Mouse (Mus musculus) limb, embryonic 12.5 days (tissue): ENCODE data around the gene Wnk4. TPM values are rescaled to one million over a fixed set of nuclear protein-coding genes. Genes with fewer than 3 reads are reported as not detected.
A peak's percentile ranks its signal among the peaks of the same experiment; 100 is the strongest.

Source experiments
- ATAC-seq: fragments of 200-750 bp; cut with Nextera tagmentation; 2 replicates; pipeline ENCODE4 v1.8.0; 2017; ENCODE audit warnings: low read depth, moderate TSS enrichment; ENCODE audit not compliant: insufficient number of reproducible peaks, insufficient read depth, low FRiP score, low TSS enrichment
- H3K27ac ChIP-seq: fragments of 300-500 bp; sonication (generic); 2 replicates; pipeline ENCODE4 v1.5.1; 2016; ENCODE audit warnings: mild to moderate bottlenecking, moderate library complexity
- H3K27me3 ChIP-seq: fragments of 300-500 bp; sonication (generic); 2 replicates; pipeline ENCODE4 v1.6.1; 2016; ENCODE audit warnings: mild to moderate bottlenecking, moderate library complexity
- H3K36me3 ChIP-seq: fragments of 300-500 bp; sonication (generic); 2 replicates; pipeline ENCODE4 v1.6.1; 2016; ENCODE audit warnings: mild to moderate bottlenecking, moderate library complexity
- H3K4me1 ChIP-seq: fragments of 300-500 bp; sonication (generic); replicated peaks from 2 replicates; pipeline ENCODE4 v1.6.1; 2016
- H3K4me2 ChIP-seq: fragments of 300-500 bp; sonication (generic); 2 replicates; pipeline ENCODE4 v1.6.1; 2016; ENCODE audit warnings: mild to moderate bottlenecking, moderate library complexity
- H3K4me3 ChIP-seq: fragments of 300-500 bp; sonication (generic); replicated peaks from 2 replicates; pipeline ENCODE4 v1.5.1; 2016; ENCODE audit warnings: mild to moderate bottlenecking
- H3K9ac ChIP-seq: fragments of 300-500 bp; sonication (generic); replicated peaks from 2 replicates; pipeline ENCODE4 v1.6.1; 2016; ENCODE audit warnings: mild to moderate bottlenecking, moderate library complexity
- H3K9me3 ChIP-seq: fragments of 300-500 bp; sonication (generic); 2 replicates; pipeline ENCODE4 v1.6.1; 2016; ENCODE audit warnings: mild to moderate bottlenecking, moderate library complexity
- WGBS: fragments of 180-500 bp; shearing (Covaris S2); methylation state at CpG from one replicate; pipeline ENCODE4 v1.1.7; 2016; 5-methylcytosine and 5-hydroxymethylcytosine counted together
- polyA plus RNA-seq: library from polyadenylated mRNA; unstranded; fragments of >200 nt; fragmentation: Nextera tagmentation; extraction: Ambion mirVana; gene quantifications from 2 replicates; pipeline ENCODE4 v1.2.1, GENCODE M21; 2016

The Wnk4 gene
- polyA plus RNA-seq, 1 experiment from 2014 or later: 9.4 TPM

DNA sequence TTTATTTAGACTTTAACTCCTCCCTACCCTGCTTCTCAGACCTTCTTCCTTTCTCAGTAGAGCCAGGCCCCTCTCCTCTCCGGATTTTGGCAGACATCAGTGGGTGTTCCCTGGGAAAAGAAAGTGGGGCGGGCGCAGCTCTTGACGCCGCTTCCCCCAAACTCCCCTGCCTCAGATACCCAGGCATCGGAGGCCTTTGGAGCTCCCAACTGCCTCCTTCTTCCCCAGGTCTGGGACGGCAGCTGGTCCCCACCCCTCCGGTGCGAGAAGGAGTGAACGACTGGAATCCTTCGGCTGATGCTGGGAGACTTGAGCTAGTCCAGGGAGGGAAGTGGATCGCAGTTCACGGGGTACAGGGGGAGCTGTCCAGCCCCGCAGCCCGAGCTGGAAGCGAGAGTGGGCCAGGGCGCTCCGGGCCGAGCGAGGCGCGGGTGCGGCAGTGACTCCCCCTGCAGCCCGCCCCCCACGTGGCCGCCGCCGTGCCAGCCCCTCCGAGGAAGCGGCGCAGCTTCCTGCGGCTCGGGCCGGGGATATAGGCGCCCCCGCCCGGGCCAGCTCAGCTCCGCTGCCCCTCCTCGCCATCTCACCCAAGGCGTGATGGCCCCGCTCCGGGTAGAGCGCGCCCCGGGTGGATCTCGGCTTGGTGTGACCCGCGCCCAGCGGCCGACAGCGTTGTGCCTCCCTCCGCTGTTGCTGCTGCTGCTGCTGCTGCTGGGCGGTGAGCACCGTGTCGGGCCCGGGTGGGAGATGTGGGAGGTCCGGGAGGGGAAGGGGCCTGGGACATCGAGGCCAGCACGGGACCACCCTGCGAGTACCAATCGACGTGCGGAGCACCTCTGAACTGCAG lies 14.3 kb upstream of the Wnk4 start, which contains the start of gene Ramp2:
Gene Ramp2, plus strand, starts transcription at position 174 of the 847 bp plus-strand sequence.
- peak within 1 kb of the TSS; percentile 63 for H3K4me3 ChIP-seq
- peaks cover 22% of the 10 kb centered on the region for H3K27me3 ChIP-seq
- no peaks in the 10 kb centered on the region for H3K36me3 ChIP-seq
- peak; percentile 58 for ATAC-seq
- peak within 1 kb of the TSS; percentile 74 for H3K27ac ChIP-seq
- WGBS: under 1% methylated on average over 61 of the region's 63 CpGs
- no peaks in the 10 kb centered on the region for H3K9me3 ChIP-seq
- H3K4me1 ChIP-seq: peaks cover 34% of the 10 kb centered on the region
- peak within 1 kb of the TSS; percentile 75 for H3K9ac ChIP-seq
- H3K4me2 ChIP-seq: peak within 1 kb of the TSS; percentile 98

DNA sequence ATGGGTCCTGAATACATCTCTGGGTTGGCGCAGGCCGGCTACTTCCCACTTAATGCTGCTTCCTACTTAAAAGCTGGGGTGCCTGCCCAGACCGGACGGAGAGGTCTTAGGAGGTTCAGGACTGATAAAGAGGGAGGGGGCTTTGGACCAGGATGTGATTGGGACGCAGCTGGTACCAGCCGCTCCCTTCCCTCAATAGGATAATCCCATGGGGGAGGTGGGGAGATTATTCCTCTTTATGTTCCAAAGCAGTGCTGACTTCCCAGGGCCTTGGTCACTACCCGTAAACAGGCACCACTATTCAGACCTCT lies 13.7 kb upstream of the Wnk4 start:
- no peaks in the 10 kb centered on the region for H3K9me3 ChIP-seq
- no peak for ATAC-seq
- H3K4me2 ChIP-seq: peak overlapping the region; percentile 98
- peak overlapping the region; percentile 74; the same call in 1 of the 2 replicates for H3K27ac ChIP-seq
- peak overlapping the region; percentile 63 for H3K4me3 ChIP-seq
- H3K27me3 ChIP-seq: peaks cover 22% of the 10 kb centered on the region
- peak overlapping the region; percentile 75; the same call in 1 of the 2 replicates for H3K9ac ChIP-seq
- H3K4me1 ChIP-seq: peaks cover 34% of the 10 kb centered on the region
- WGBS: 11% methylated on average over 7 of the region's 7 CpGs
- H3K36me3 ChIP-seq: no peaks in the 10 kb centered on the region

DNA sequence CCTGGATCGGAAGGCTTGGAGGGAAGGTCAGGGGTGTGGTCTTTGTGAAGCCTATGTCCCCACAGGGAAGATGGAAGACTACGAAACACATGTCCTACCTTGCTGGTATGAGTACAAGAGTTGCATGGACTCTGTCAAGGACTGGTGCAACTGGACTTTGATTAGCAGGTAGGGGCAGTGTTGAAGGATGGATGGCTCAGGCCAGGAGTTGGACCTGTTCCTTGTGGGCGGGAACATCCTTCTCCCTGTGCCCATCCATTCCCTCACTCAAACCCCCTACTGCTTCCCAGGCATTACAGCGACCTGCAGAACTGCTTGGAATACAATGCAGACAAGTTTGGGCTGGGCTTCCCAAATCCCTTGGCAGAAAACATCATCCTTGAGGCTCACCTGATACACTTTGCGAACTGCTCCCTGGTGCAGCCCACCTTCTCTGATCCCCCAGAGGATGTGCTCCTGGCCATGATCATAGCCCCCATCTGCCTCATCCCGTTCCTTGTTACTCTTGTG lies 12.8 kb upstream of the Wnk4 start:
- H3K4me1 ChIP-seq: peaks cover 34% of the 10 kb centered on the region
- H3K27me3 ChIP-seq: peaks cover 22% of the 10 kb centered on the region
- no peak overlapping the region for H3K9ac ChIP-seq
- ATAC-seq: no peak
- WGBS: 85% methylated on average over 6 of the region's 6 CpGs
- H3K36me3 ChIP-seq: no peaks in the 10 kb centered on the region
- no peaks in the 10 kb centered on the region for H3K9me3 ChIP-seq
- 0 out of 2 replicates have a peak overlapping the region, but pooled peaks have one; percentile 29 for H3K27ac ChIP-seq
- peak overlapping the region; percentile 63 for H3K4me3 ChIP-seq
- peak overlapping the region; percentile 98 for H3K4me2 ChIP-seq

DNA sequence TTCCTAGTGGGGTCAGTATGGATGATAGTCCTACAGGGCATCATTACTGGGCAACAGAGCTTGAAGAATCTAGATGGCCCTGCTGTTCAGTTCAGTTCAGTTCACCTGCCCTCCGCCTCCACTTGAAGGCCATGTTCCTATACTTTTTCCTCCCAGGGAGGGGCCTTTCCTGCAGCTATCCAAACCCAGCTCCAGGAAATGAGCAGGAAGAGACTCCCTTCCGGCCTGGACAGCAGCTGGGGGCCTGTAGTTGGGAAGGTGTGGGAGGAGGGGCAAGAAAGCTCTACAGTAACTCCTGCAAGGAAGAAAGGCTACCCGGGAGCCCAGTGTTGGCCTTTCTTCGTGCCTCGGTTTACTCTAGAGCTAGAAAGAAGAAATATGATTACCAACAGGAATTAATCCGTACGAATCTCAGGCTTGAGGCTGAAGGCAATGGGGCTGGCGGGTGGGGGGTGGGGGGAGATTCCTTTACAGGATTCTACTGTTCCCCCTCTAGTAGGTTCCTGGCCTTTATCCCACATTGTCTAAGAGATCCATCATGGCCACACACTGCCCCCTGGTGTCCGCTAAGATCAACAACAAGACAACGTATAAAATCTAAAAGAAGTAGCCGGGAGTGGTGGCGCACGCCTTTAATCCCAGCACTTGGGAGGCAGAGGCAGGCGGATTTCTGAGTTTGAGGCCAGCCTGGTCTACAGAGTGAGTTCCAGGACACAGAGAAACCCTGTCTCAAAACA lies 11.9 kb upstream of the Wnk4 start:
- Histone ChIP-seq H3K4me2 (peak overlapping the region; percentile 2; the same call in 1 of the 2 replicates), H3K36me3 (no peaks in the 10 kb centered on the region), H3K4me1 (peaks cover 39% of the 10 kb centered on the region), H3K27me3 (peaks cover 22% of the 10 kb centered on the region), H3K9me3 (no peaks in the 10 kb centered on the region), H3K4me3 (no peak overlapping the region), H3K9ac (no peak overlapping the region), H3K27ac (no peak overlapping the region)
- ATAC-seq: no peak
- 29% methylated on average over 14 of the region's 14 CpGs for WGBS

DNA sequence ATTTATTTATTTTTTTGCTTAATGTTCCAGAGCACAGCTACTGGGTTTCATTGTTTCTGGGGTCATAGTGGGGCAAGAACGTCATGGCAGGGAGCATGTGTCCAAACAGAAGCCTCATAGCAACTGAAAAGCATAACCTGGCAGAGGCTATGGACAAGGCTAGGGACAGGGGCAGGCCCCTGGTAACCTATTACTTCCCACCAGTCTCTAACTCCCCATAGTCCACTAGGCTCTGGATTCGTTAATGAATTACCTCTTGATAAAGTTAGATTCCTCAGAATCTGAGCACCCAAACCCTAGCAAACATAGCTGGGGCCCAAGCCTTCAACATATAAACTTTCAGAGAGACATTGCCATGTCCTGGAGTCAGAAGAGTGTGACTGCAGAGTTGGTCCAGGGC lies 9.3 kb upstream of the Wnk4 start:
- Histone ChIP-seq H3K4me3 (no peak overlapping the region), H3K9me3 (no peaks in the 10 kb centered on the region), H3K36me3 (peaks cover 3% of the 10 kb centered on the region), H3K4me1 (peaks cover 32% of the 10 kb centered on the region), H3K4me2 (no peak overlapping the region), H3K27ac (no peak overlapping the region), H3K27me3 (peaks cover 22% of the 10 kb centered on the region), H3K9ac (no peak overlapping the region)
- 72% methylated on average over 2 of the region's 2 CpGs for WGBS
- ATAC-seq: no peak

DNA sequence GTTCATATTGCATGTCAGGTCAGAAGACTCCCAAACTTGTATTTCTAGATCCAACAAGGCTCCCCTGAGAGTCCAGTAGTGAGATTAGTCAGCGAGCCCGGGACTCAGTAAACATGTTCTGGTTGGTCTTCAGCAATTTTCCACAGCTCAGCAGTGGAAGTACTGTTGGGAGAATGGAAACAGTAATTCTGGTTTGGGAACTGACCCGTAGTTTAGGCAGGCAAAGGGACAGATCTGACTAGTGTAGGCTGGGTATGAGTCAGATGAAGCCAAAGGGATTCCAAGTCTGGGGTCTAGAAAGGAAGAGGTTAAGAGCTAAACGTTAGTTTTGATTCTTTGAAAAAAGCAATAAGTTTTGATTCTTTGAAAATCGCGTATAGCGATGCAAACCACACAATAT lies 7.4 kb upstream of the Wnk4 start:
- 17% methylated on average over 7 of the region's 7 CpGs for WGBS
- Histone ChIP-seq H3K27ac (peak overlapping the region; percentile 88), H3K9me3 (no peaks in the 10 kb centered on the region), H3K27me3 (peaks cover 4% of the 10 kb centered on the region), H3K36me3 (peaks cover 17% of the 10 kb centered on the region), H3K4me1 (peaks cover 20% of the 10 kb centered on the region), H3K4me3 (peak overlapping the region; percentile 90), H3K4me2 (peak overlapping the region; percentile 95), H3K9ac (peak overlapping the region; percentile 90)
- no peak for ATAC-seq

DNA sequence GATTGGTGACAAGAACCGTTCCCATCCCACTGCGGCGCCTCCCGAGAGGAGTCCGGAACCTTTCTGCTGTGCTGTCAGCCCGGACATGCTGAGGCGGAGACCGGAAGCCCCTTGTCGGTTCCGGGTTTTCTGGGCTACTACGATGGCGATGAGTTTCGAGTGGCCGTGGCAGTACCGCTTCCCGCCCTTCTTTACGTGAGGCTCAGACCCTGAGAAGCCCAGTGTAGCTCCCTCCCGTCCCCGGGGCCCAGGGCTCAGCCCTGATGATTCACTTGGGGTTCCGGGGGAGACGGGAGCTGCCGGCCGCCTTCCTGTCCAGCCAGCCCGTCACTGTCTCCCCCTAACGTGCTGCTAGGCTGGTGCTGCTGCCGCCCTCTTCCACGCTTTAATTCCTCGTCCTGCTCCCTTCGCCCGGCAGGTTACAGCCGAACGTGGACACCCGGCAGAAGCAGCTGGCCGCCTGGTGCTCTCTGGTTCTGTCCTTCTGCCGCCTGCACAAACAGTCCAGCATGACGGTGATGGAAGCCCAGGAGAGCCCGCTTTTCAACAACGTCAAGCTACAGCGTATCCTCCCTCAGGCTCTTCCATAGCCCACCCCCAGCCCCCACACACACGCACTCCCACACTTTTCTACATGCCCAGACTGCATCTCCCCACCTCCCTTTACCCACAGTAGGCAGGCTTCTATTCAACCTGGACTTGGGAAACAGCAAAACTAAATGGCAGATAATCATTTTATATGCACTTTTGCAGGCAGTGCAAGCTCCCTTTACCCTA lies 6.6 kb upstream of the Wnk4 start, which contains the start of gene Vps25:
Gene Vps25, plus strand, starts transcription at position 95 of the 777 bp plus-strand sequence.
- no peaks in the 10 kb centered on the region; the same call in 1 of the 2 replicates for H3K27me3 ChIP-seq
- peak; percentile 54 for ATAC-seq
- peak within 1 kb of the TSS; percentile 90 for H3K9ac ChIP-seq
- H3K4me3 ChIP-seq: peak within 1 kb of the TSS; percentile 90
- under 1% methylated on average over 40 of the region's 40 CpGs for WGBS
- peak within 1 kb of the TSS; percentile 95 for H3K4me2 ChIP-seq
- H3K36me3 ChIP-seq: peaks cover 20% of the 10 kb centered on the region
- no peaks in the 10 kb centered on the region for H3K9me3 ChIP-seq
- peak within 1 kb of the TSS; percentile 88 for H3K27ac ChIP-seq
- peaks cover 18% of the 10 kb centered on the region for H3K4me1 ChIP-seq

DNA sequence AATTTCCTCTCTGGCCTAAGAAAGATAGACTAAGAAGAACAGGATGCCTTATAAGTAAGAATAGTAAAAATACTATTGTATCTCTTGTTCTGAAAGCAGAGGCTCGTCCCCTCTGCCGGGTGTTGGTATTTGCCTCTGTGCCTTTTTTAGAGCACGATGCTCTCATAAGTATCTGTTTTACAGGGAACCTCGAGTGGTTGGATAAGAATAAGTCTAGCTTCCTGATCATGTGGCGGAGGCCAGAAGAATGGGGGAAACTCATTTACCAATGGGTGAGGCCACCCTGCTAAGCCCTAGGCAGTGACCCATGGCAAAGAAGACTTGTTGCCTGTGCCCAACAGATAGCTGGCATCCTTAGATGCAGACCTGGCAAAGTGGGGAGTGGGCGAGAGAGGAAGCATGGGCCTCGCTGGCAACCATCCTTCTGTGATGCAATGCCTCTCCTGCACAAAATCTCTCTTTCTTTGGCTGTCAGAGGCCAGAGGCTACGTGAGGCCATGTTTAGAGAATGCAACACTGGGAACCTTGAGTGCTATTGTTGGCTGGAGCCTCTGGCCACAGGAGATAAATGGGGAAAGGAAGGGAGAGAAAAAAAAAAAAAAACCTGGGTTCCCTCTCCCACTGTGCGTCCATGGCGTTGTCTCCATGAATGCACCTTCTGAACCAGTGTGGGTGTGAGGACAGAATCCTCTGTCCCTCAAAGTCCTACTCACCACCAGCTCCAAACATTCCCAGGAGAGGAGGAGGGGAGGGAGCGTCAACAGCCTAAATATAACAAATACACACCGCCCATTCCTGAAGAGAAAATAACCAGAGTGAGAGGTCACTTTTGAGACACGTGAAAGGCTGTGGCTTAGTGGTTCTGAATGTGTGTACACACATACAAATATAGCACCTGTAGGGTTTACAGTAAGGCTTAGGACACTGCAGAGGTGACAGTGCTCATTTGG lies 4.3 kb upstream of the Wnk4 start:
- Histone ChIP-seq H3K4me2 (no peak overlapping the region), H3K27me3 (no peaks in the 10 kb centered on the region; the same call in 1 of the 2 replicates), H3K27ac (no peak overlapping the region), H3K4me3 (no peak overlapping the region), H3K4me1 (peaks cover 38% of the 10 kb centered on the region), H3K36me3 (peaks cover 20% of the 10 kb centered on the region), H3K9ac (no peak overlapping the region), H3K9me3 (no peaks in the 10 kb centered on the region)
- 92% methylated on average over 13 of the region's 13 CpGs for WGBS
- no peak for ATAC-seq

DNA sequence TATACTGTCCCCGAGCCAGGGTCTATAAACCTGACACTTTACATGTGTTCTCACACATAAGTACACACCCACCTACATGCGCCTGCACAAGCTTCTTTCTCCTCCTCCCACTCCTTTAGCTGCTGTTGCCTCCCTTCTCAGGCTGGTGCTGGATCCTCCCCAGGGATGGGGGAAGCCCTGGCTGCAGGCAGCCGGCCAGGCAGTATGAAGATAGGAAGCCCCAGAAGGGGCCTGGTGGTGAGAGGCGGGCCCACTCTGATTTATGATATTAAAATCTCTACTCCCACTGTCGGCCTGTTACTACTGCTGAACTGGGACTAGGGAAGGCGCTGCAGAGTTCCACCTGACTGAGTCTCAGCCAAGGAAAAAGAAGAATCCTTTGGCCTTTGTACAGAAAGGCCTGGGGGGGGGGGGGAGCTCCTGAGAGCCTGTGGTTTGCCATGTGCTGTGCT lies 1.1 kb upstream of the Wnk4 start:
- H3K9me3 ChIP-seq: no peaks in the 10 kb centered on the region
- 24% methylated on average over 6 of the region's 6 CpGs for WGBS
- peak overlapping the region; percentile 72; the same call in 1 of the 2 replicates for H3K9ac ChIP-seq
- H3K4me1 ChIP-seq: peaks cover 46% of the 10 kb centered on the region
- peak overlapping the region; percentile 59; the same call in 1 of the 2 replicates for H3K4me3 ChIP-seq
- ATAC-seq: no peak
- H3K27me3 ChIP-seq: peaks cover 30% of the 10 kb centered on the region
- H3K27ac ChIP-seq: peak overlapping the region; percentile 89
- peak overlapping the region; percentile 97 for H3K4me2 ChIP-seq
- H3K36me3 ChIP-seq: peaks cover 20% of the 10 kb centered on the region
